Mouse (Mus musculus) layer of hippocampus, adult 18-20 months (tissue): ENCODE data around the gene Jsrp1. TPM values are rescaled to one million over a fixed set of nuclear protein-coding genes. Genes with fewer than 3 reads are reported as not detected.

Experiments used
- DNase-seq, 2 experiments: peaks; one replicate each; pipeline ENCODE4 v3.0.0; 2022; ENCODE audit warnings: low spot score in 2 of 2
- microRNA-seq, 2 experiments: library from miRNA; unstranded; fragments of <30 nt; microRNA quantifications; one replicate each; pipeline ENCODE4 v1.2.0; 2021
- total RNA-seq, 2 experiments: library from RNA; stranded (reverse); gene quantifications; 2 replicates each; pipeline ENCODE4 v1.2.3; 2021

Jsrp1 gene
- total RNA-seq, 2 experiments from 2014 or later: 2.2 to 3.0 TPM

- no peak for DNase-seq
Measured at GRCm38 (mm10) chr10:80760596-80761524, 52.4 kb downstream of the Jsrp1 start.

GRCm38 (mm10) chr10:80758651-80759050, 54.6 kb downstream of the Jsrp1 start:
- DNase-seq: no peak

Small RNA genes lying within 50 kb of the gene (microRNA-seq; reads per million reads assigned to microRNA genes)
- gene Mir1982: 3.2 to 4.7 reads per million in 2 experiments

Other genes with a start within 250 kb of the Jsrp1 start
- 10 to 100 TPM; 57.3 to 62.1 TPM for gene Klf16, start 236.2 kb downstream of the Jsrp1 start, total RNA-seq
- gene Abhd17a, start 223.2 kb downstream of the Jsrp1 start, total RNA-seq: 100 to 1,000 TPM; 166 to 168 TPM
- gene Scamp4, start 210.6 kb downstream of the Jsrp1 start, total RNA-seq: 10 to 100 TPM; 43.9 to 54.4 TPM
- gene Adat3, start 210.6 kb downstream of the Jsrp1 start, total RNA-seq: 1 to 10 TPM; 1.7 to 3.4 TPM
- 1 to 10 TPM; 2.6 to 3.1 TPM for gene Gm49322, start 207.5 kb downstream of the Jsrp1 start, total RNA-seq
- gene Csnk1g2, start 190.7 kb downstream of the Jsrp1 start, total RNA-seq: 100 to 1,000 TPM; 230 to 247 TPM
- gene Btbd2, start 156.4 kb downstream of the Jsrp1 start, total RNA-seq: 100 to 1,000 TPM; 110 to 114 TPM
- gene Mknk2, start 135.4 kb downstream of the Jsrp1 start, total RNA-seq: 10 to 100 TPM; 44.7 to 46.1 TPM
- gene Mob3a, start 111.5 kb downstream of the Jsrp1 start, total RNA-seq: 10 to 100 TPM; 13.2 to 13.5 TPM
- 10 to 100 TPM; 52.5 to 54.7 TPM for gene Izumo4, start 111.3 kb downstream of the Jsrp1 start, total RNA-seq
- 100 to 1,000 TPM; 138 TPM for gene Ap3d1, start 71.2 kb downstream of the Jsrp1 start, total RNA-seq
- 10 to 100 TPM; 40.6 to 49.6 TPM for gene Dot1l, start 58.3 kb downstream of the Jsrp1 start, total RNA-seq
- 10 to 100 TPM; 52.3 to 57.3 TPM for gene Sf3a2, start 15.3 kb downstream of the Jsrp1 start, total RNA-seq
- 10 to 100 TPM; 63.3 to 71.2 TPM for gene Plekhj1, start 14.9 kb downstream of the Jsrp1 start, total RNA-seq
- gene Amh, start 8.3 kb downstream of the Jsrp1 start, total RNA-seq: 1 to 10 TPM; 3.3 to 3.6 TPM
- gene Oaz1, start 13.2 kb upstream of the Jsrp1 start, total RNA-seq: 100 to 1,000 TPM; 518 to 519 TPM
- 10 to 100 TPM; 42.7 to 51.6 TPM for gene Lingo3, start 30.5 kb upstream of the Jsrp1 start, total RNA-seq
- 10 to 100 TPM; 41.4 to 50.4 TPM for gene Lsm7, start 41.7 kb upstream of the Jsrp1 start, total RNA-seq
- gene Sppl2b, start 41.8 kb upstream of the Jsrp1 start, total RNA-seq: 10 to 100 TPM; 46.4 to 55.6 TPM
- gene Tmprss9, start 58.4 kb upstream of the Jsrp1 start, total RNA-seq: under 1 TPM; 0.40 to 0.56 TPM
- gene Timm13, start 87.5 kb upstream of the Jsrp1 start, total RNA-seq: 100 to 1,000 TPM; 136 to 144 TPM
- 10 to 100 TPM; 19.5 to 22.3 TPM for gene Lmnb2, start 104.7 kb upstream of the Jsrp1 start, total RNA-seq
- 10 to 100 TPM; 24.9 to 28.1 TPM for gene Gadd45b, start 116.6 kb upstream of the Jsrp1 start, total RNA-seq
- 100 to 1,000 TPM; 166 to 173 TPM for gene Gng7, start 201.4 kb upstream of the Jsrp1 start, total RNA-seq
- gene Diras1, start 212.2 kb upstream of the Jsrp1 start, total RNA-seq: 10 to 100 TPM; 96.6 to 98.2 TPM
- gene Slc39a3, start 223.9 kb upstream of the Jsrp1 start, total RNA-seq: 10 to 100 TPM; 62.1 to 64.4 TPM
- gene Sgta, start 246.7 kb upstream of the Jsrp1 start, total RNA-seq: 100 to 1,000 TPM; 180 to 183 TPM